Mouse (Mus musculus): ENCODE measurements around the gene Coq10a. TPM values are rescaled to one million over a fixed set of nuclear protein-coding genes. Genes with fewer than 3 reads are reported as not detected.

Coq10a gene
- polyA plus RNA-seq, 1 experiment from 2014 or later = 13.0 TPM

DNA sequence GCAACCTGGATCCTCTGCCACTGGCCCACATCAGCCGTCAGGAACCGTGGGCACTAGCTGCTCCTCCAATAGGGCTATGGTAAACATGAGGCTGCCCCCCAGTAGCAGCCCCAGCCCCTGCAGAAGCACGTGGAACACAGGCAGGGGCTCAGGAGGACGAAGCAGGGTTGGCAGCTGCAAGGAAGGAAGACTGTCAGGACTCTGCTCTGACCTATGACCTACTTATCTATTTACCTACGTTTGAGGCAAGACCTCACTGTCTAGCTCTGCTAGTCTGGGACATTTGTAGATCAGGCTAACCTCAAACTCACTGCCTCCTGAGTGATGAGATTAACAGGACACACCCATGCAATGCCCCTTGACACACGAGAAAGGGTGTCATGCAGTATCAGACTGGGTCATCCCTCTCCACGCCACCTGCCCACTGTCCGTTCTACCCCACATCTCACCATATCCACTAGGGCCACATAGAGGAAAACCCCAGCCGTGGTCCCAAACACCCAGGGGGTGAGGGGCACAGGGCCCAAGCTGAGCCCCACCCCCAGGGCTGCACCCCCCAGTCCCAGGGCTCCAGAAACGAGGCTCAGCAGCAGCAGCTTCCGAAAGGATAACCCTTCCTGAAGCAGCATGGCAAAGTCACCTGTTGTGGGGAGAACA is 27.3 kb upstream of the Coq10a start:
- Histone ChIP-seq H3K27ac (ENCODE audit: low read length) (no peak overlapping the region), H3K36me3 (ENCODE audit: control insufficient read depth, insufficient read depth, low read length) (peaks cover 32% of the 10 kb centered on the region), H3K9ac (replicated peaks; ENCODE audit: low read depth, low read length) (no peak overlapping the region), H3K27me3 (ENCODE audit: control insufficient read depth, insufficient read depth, low read length) (no peaks in the 10 kb centered on the region), H3K4me2 (replicated peaks; ENCODE audit: low read depth, low read length) (no peak overlapping the region), H3K4me1 (ENCODE audit: control insufficient read depth, insufficient read depth, low read length) (no peaks in the 10 kb centered on the region), H3K9me3 (ENCODE audit: control insufficient read depth, low read depth, low read length) (no peaks in the 10 kb centered on the region), H3K4me3 (ENCODE audit: low read depth, low read length) (no peak overlapping the region)
- whole genome bisulfite sequencing = 49% methylated on average over 11 of the region's 11 CpGs
- no peak for ATAC-seq (ENCODE audit: insufficient number of reproducible peaks, insufficient read depth, low FRiP score, low read depth)

DNA sequence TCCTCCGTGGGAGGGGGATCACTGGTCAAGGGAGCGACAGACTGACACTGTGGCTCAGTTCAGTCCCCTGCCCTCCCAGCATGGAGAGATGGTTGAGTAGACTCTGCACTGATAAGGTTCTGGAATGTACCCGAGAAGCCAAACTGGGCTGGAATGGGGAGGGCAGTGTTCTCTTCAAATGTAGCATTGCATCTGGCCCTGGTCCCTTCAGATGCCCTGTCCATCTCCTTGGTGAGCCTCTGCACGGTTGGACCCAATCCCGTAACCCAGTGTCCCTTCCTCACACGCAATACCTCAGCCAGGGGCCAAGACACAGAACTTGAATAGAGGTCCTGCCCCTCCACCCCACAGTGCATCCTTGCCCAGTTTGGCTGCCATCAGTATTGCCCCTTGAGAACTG is 23.1 kb upstream of the Coq10a start:
- Histone ChIP-seq H3K4me1 (ENCODE audit: control insufficient read depth, insufficient read depth, low read length) (no peaks in the 10 kb centered on the region), H3K4me3 (ENCODE audit: low read depth, low read length) (no peak overlapping the region)
- 78% methylated on average over 6 of the region's 6 CpGs for WGBS

DNA sequence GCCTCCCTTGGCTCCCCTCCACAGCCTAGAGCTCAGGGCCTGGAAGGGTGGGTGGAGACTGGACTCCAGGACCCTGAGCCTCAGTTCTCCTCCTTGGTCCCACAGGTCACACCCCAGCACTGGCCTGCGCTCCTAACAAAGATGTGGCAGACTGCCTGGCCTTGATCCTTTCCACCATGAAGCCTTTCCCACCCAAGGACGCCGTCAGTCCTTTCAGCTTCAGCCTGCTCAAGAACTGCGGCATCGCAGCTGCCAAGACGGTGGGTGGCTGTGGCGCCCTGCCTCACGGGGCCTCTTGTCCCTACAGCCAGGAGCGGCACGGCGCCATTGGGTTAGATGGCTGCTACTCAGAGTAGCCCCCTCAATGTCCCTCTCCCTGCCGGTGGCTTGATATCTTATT is 21.6 kb upstream of the Coq10a start:
- ATAC-seq (ENCODE audit: insufficient number of reproducible peaks, insufficient read depth, low FRiP score, low read depth) = no peak
- Histone ChIP-seq H3K4me3 (ENCODE audit: low read depth, low read length) (no peak overlapping the region), H3K9me3 (ENCODE audit: control insufficient read depth, low read depth, low read length) (no peaks in the 10 kb centered on the region), H3K27ac (ENCODE audit: low read length) (no peak overlapping the region), H3K4me2 (replicated peaks; ENCODE audit: low read depth, low read length) (no peak overlapping the region), H3K27me3 (ENCODE audit: control insufficient read depth, insufficient read depth, low read length) (no peaks in the 10 kb centered on the region), H3K4me1 (ENCODE audit: control insufficient read depth, insufficient read depth, low read length) (no peaks in the 10 kb centered on the region), H3K36me3 (ENCODE audit: control insufficient read depth, insufficient read depth, low read length) (peaks cover 84% of the 10 kb centered on the region), H3K9ac (replicated peaks; ENCODE audit: low read depth, low read length) (no peak overlapping the region)
- 85% methylated on average over 12 of the region's 12 CpGs for whole genome bisulfite sequencing

More for the DNA sequence above, 23.1 kb upstream of the Coq10a start:
- Histone ChIP-seq H3K4me2 (replicated peaks; ENCODE audit: low read depth, low read length) (no peak overlapping the region), H3K36me3 (ENCODE audit: control insufficient read depth, insufficient read depth, low read length) (peaks cover 75% of the 10 kb centered on the region), H3K27ac (ENCODE audit: low read length) (no peak overlapping the region), H3K9ac (replicated peaks; ENCODE audit: low read depth, low read length) (no peak overlapping the region), H3K27me3 (ENCODE audit: control insufficient read depth, insufficient read depth, low read length) (no peaks in the 10 kb centered on the region), H3K9me3 (ENCODE audit: control insufficient read depth, low read depth, low read length) (no peaks in the 10 kb centered on the region)
- ATAC-seq (ENCODE audit: insufficient number of reproducible peaks, insufficient read depth, low FRiP score, low read depth) = no peak

DNA sequence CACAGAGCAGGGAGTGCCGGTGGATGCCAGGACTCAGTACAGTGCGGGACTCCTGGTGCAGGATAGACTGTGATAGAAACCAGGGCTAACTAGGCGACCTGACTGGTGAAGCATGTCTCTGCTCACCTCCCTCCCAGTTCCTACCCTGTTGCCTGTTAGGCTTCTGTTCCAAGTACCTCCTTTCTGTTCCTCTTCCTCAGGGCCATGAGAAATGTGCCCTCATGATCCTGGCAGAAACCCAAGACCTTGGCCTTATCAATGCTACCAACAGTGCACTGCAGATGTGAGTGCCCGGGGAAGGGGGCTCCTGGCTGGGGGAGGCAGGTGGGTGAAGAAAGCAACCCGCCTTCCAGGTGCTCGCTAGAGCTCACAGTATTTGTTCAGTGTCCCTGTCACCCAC is 20.8 kb upstream of the Coq10a start:
- H3K4me1 ChIP-seq (ENCODE audit: control insufficient read depth, insufficient read depth, low read length) = no peaks in the 10 kb centered on the region
- 76% methylated on average over 6 of the region's 6 CpGs for WGBS

DNA sequence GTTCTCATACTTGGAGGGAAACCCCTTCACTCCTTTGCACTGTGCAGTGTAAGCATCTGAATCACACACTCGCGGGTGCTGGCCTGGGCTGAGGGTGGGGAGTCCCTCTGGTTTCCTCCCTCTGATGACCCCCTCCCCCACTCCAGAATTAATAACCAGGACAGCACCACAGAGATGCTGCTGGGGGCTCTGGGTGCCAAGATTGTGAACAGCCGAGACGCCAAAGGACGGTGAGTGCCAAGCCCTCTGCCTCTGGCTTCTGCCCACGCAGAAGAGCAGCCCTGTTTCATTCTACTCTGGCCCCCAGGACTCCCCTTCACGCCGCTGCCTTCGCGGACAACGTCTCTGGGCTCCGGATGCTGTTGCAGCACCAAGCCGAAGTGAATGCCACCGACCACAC is 20.1 kb upstream of the Coq10a start:
- Histone ChIP-seq H3K27ac (ENCODE audit: low read length) (no peak overlapping the region), H3K4me1 (ENCODE audit: control insufficient read depth, insufficient read depth, low read length) (no peaks in the 10 kb centered on the region), H3K4me2 (replicated peaks; ENCODE audit: low read depth, low read length) (no peak overlapping the region), H3K4me3 (ENCODE audit: low read depth, low read length) (no peak overlapping the region), H3K36me3 (ENCODE audit: control insufficient read depth, insufficient read depth, low read length) (peaks cover 94% of the 10 kb centered on the region), H3K9me3 (ENCODE audit: control insufficient read depth, low read depth, low read length) (no peaks in the 10 kb centered on the region), H3K27me3 (ENCODE audit: control insufficient read depth, insufficient read depth, low read length) (no peaks in the 10 kb centered on the region), H3K9ac (replicated peaks; ENCODE audit: low read depth, low read length) (no peak overlapping the region)
- ATAC-seq (ENCODE audit: insufficient number of reproducible peaks, insufficient read depth, low FRiP score, low read depth) = no peak
- 92% methylated on average over 14 of the region's 14 CpGs for WGBS

More for the DNA sequence above, 20.8 kb upstream of the Coq10a start:
- peaks cover 91% of the 10 kb centered on the region for H3K36me3 ChIP-seq (ENCODE audit: control insufficient read depth, insufficient read depth, low read length)
- H3K27ac ChIP-seq (ENCODE audit: low read length) = no peak overlapping the region
- no peak overlapping the region for H3K4me2 ChIP-seq (replicated peaks; ENCODE audit: low read depth, low read length)
- no peaks in the 10 kb centered on the region for H3K9me3 ChIP-seq (ENCODE audit: control insufficient read depth, low read depth, low read length)
- no peak overlapping the region for H3K9ac ChIP-seq (replicated peaks; ENCODE audit: low read depth, low read length)
- no peaks in the 10 kb centered on the region for H3K27me3 ChIP-seq (ENCODE audit: control insufficient read depth, insufficient read depth, low read length)
- no peak for ATAC-seq (ENCODE audit: insufficient number of reproducible peaks, insufficient read depth, low FRiP score, low read depth)
- H3K4me3 ChIP-seq (ENCODE audit: low read depth, low read length) = no peak overlapping the region

DNA sequence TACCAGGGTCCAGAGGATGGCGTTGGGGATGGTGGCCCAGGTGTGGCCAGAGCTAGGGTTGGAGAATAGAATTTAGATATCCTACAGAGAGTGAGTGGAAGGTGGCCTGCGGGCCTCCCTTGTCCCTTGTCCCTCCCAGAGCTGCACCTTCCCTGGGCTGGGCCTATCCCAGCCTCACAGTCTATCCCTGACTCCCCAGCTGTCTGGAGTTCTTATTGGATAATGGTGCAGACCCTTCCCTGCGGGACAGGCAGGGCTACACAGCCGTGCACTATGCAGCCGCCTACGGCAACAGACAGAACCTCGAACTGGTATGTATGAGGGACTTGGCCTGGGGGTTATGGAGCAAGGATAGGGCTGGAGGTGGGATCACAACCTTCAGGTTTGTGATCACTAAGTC is 17.1 kb upstream of the Coq10a start:
- Histone ChIP-seq H3K9me3 (ENCODE audit: control insufficient read depth, low read depth, low read length) (no peaks in the 10 kb centered on the region), H3K27me3 (ENCODE audit: control insufficient read depth, insufficient read depth, low read length) (no peaks in the 10 kb centered on the region), H3K4me2 (replicated peaks; ENCODE audit: low read depth, low read length) (no peak overlapping the region), H3K4me1 (ENCODE audit: control insufficient read depth, insufficient read depth, low read length) (no peaks in the 10 kb centered on the region), H3K27ac (ENCODE audit: low read length) (no peak overlapping the region), H3K4me3 (ENCODE audit: low read depth, low read length) (no peak overlapping the region), H3K36me3 (ENCODE audit: control insufficient read depth, insufficient read depth, low read length) (peaks cover 96% of the 10 kb centered on the region), H3K9ac (replicated peaks; ENCODE audit: low read depth, low read length) (no peak overlapping the region)
- WGBS = 91% methylated on average over 7 of the region's 7 CpGs
- no peak for ATAC-seq (ENCODE audit: insufficient number of reproducible peaks, insufficient read depth, low FRiP score, low read depth)

DNA sequence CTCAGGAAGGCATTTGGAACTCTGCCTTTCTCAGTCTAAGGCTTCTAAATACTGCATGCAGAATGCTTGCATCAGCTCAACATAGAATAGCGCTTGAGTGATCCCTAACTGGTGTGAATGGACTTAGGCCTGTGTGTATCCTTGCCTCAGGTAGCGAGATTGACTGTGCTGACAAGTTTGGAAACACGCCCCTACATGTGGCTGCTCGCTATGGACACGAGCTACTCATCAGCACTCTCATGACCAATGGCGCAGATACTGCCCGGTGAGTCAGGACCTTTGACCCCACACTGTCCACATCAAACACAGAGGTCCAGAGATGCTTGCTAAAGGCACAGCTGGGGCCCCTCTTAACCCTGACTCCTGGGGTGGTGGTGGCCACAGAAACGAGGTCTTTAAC is 13.7 kb upstream of the Coq10a start:
- Histone ChIP-seq H3K36me3 (ENCODE audit: control insufficient read depth, insufficient read depth, low read length) (peaks cover 83% of the 10 kb centered on the region), H3K27ac (ENCODE audit: low read length) (no peak overlapping the region), H3K9ac (replicated peaks; ENCODE audit: low read depth, low read length) (no peak overlapping the region), H3K9me3 (ENCODE audit: control insufficient read depth, low read depth, low read length) (no peaks in the 10 kb centered on the region), H3K4me1 (ENCODE audit: control insufficient read depth, insufficient read depth, low read length) (peaks cover 12% of the 10 kb centered on the region), H3K4me2 (replicated peaks; ENCODE audit: low read depth, low read length) (no peak overlapping the region), H3K27me3 (ENCODE audit: control insufficient read depth, insufficient read depth, low read length) (no peaks in the 10 kb centered on the region), H3K4me3 (ENCODE audit: low read depth, low read length) (no peak overlapping the region)
- no peak for ATAC-seq (ENCODE audit: insufficient number of reproducible peaks, insufficient read depth, low FRiP score, low read depth)
- WGBS = 82% methylated on average over 8 of the region's 8 CpGs

DNA sequence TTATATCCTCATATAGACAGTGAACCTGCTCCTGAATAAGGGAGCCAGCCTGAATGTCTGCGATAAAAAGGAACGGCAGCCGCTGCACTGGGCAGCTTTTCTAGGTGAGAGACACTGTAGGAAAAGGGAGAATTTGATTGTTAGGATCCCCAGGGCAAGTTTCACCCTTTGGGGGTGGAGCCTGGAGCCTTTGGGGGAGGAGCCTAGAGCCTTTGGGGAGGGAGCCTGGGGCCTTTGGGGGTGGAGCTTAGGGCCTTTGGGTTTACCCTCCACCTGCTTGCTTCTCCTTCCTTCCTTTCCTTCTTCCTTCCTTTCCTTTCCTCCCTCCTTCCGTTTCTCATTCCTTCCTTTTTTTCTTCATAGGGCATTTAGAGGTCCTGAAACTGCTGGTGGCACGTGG is 11.8 kb upstream of the Coq10a start:
- Histone ChIP-seq H3K36me3 (ENCODE audit: control insufficient read depth, insufficient read depth, low read length) (peaks cover 64% of the 10 kb centered on the region), H3K27ac (ENCODE audit: low read length) (no peak overlapping the region)
- no peak for ATAC-seq (ENCODE audit: insufficient number of reproducible peaks, insufficient read depth, low FRiP score, low read depth)

DNA sequence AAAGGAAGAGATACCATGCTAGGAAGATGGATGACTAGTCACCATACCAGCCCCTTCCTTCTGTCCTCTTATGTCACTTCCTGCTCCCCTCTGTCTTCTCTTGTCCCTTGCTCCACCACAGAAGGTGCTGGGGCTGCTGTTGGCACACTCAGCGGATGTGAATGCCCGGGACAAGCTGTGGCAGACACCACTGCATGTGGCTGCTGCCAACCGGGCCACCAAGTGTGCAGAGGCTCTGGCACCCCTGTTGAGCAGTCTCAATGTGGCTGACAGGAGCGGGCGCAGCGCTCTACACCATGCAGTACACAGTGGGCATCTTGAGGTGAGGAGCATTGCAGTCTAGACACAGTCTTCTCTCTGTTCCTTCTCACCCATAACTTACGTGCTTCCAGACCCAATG is 10.5 kb upstream of the Coq10a start:
- no peaks in the 10 kb centered on the region for H3K9me3 ChIP-seq (ENCODE audit: control insufficient read depth, low read depth, low read length)
- no peak overlapping the region for H3K27ac ChIP-seq (ENCODE audit: low read length)
- ATAC-seq (ENCODE audit: insufficient number of reproducible peaks, insufficient read depth, low FRiP score, low read depth) = no peak
- H3K4me2 ChIP-seq (replicated peaks; ENCODE audit: low read depth, low read length) = no peak overlapping the region
- H3K27me3 ChIP-seq (ENCODE audit: control insufficient read depth, insufficient read depth, low read length) = no peaks in the 10 kb centered on the region
- no peak overlapping the region for H3K9ac ChIP-seq (replicated peaks; ENCODE audit: low read depth, low read length)
- WGBS = 93% methylated on average over 7 of the region's 7 CpGs
- H3K4me1 ChIP-seq (ENCODE audit: control insufficient read depth, insufficient read depth, low read length) = peaks cover 20% of the 10 kb centered on the region
- peaks cover 53% of the 10 kb centered on the region for H3K36me3 ChIP-seq (ENCODE audit: control insufficient read depth, insufficient read depth, low read length)
- no peak overlapping the region for H3K4me3 ChIP-seq (ENCODE audit: low read depth, low read length)

More for the DNA sequence above, 11.8 kb upstream of the Coq10a start:
- Histone ChIP-seq H3K4me2 (replicated peaks; ENCODE audit: low read depth, low read length) (no peak overlapping the region), H3K9ac (replicated peaks; ENCODE audit: low read depth, low read length) (no peak overlapping the region), H3K4me3 (ENCODE audit: low read depth, low read length) (no peak overlapping the region), H3K4me1 (ENCODE audit: control insufficient read depth, insufficient read depth, low read length) (peaks cover 20% of the 10 kb centered on the region), H3K9me3 (ENCODE audit: control insufficient read depth, low read depth, low read length) (no peaks in the 10 kb centered on the region), H3K27me3 (ENCODE audit: control insufficient read depth, insufficient read depth, low read length) (no peaks in the 10 kb centered on the region)
- 84% methylated on average over 5 of the region's 5 CpGs for WGBS
